Mouse (Mus musculus): ENCODE results near the gene Amhr2.

Gene Amhr2

GRCm38 (mm10) chr15:102445146-102445545, at the start of gene Amhr2:
Gene Amhr2 (plus strand): TSS chr15:102445367.
- no peak for DNase-seq (ENCODE audit: inconsistent age in 2 of 2, low spot score in 1 of 2)

- DNase-seq (ENCODE audit: inconsistent age in 2 of 2, low spot score in 1 of 2) = peak; percentile 49 to 77
Measured at GRCm38 (mm10) chr15:102398629-102399028, 46.5 kb upstream of the Amhr2 start.

GRCm38 (mm10) chr15:102399229-102400221, 45.6 kb upstream of the Amhr2 start:
- DNase-seq (ENCODE audit: inconsistent age in 2 of 2, low spot score in 1 of 2) = peak; percentile 94 to 97

- DNase-seq (ENCODE audit: inconsistent age in 2 of 2, low spot score in 1 of 2) = peak in 1 of 2 experiments; percentile 50
Measured at GRCm38 (mm10) chr15:102400476-102401045, 44.6 kb upstream of the Amhr2 start.

- DNase-seq (ENCODE audit: inconsistent age in 2 of 2, low spot score in 1 of 2) = no peak
Measured at GRCm38 (mm10) chr15:102401278-102401677, 43.9 kb upstream of the Amhr2 start.

- DNase-seq (ENCODE audit: inconsistent age in 2 of 2, low spot score in 1 of 2) = no peak
Measured at GRCm38 (mm10) chr15:102402210-102402609, 43.0 kb upstream of the Amhr2 start.

- peak in 1 of 2 experiments; percentile 25 for DNase-seq (ENCODE audit: inconsistent age in 2 of 2, low spot score in 1 of 2)
Measured at GRCm38 (mm10) chr15:102404608-102405488, 40.3 kb upstream of the Amhr2 start.

GRCm38 (mm10) chr15:102405489-102406195, 39.5 kb upstream of the Amhr2 start, which contains the start of gene Sp1:
Gene Sp1 (plus strand): TSS chr15:102406143.
- DNase-seq (ENCODE audit: inconsistent age in 2 of 2, low spot score in 1 of 2) = peak; percentile 99 to 100

- DNase-seq (ENCODE audit: inconsistent age in 2 of 2, low spot score in 1 of 2) = peak; percentile 93 to 95
Measured at GRCm38 (mm10) chr15:102406196-102406911, 38.8 kb upstream of the Amhr2 start.

GRCm38 (mm10) chr15:102406912-102407580, 38.1 kb upstream of the Amhr2 start:
- DNase-seq (ENCODE audit: inconsistent age in 2 of 2, low spot score in 1 of 2) = peak in 1 of 2 experiments; percentile 54

- DNase-seq (ENCODE audit: inconsistent age in 2 of 2, low spot score in 1 of 2) = peak; percentile 38 to 50
Measured at GRCm38 (mm10) chr15:102407681-102408557, 37.2 kb upstream of the Amhr2 start.

GRCm38 (mm10) chr15:102408558-102409130, 36.5 kb upstream of the Amhr2 start:
- DNase-seq (ENCODE audit: inconsistent age in 2 of 2, low spot score in 1 of 2) = peak in 1 of 2 experiments; percentile 50

GRCm38 (mm10) chr15:102409286-102409685, 35.9 kb upstream of the Amhr2 start:
- DNase-seq (ENCODE audit: inconsistent age in 2 of 2, low spot score in 1 of 2) = peak in 1 of 2 experiments; percentile 51

GRCm38 (mm10) chr15:102411077-102411476, 34.1 kb upstream of the Amhr2 start:
- no peak for DNase-seq (ENCODE audit: inconsistent age in 2 of 2, low spot score in 1 of 2)

GRCm38 (mm10) chr15:102413687-102414086, 31.5 kb upstream of the Amhr2 start:
- no peak for DNase-seq (ENCODE audit: inconsistent age in 2 of 2, low spot score in 1 of 2)

GRCm38 (mm10) chr15:102417524-102417923, 27.6 kb upstream of the Amhr2 start:
- DNase-seq (ENCODE audit: inconsistent age in 2 of 2, low spot score in 1 of 2) = no peak

GRCm38 (mm10) chr15:102420986-102421385, 24.2 kb upstream of the Amhr2 start:
- no peak for DNase-seq (ENCODE audit: inconsistent age in 2 of 2, low spot score in 1 of 2)

GRCm38 (mm10) chr15:102421437-102421836, 23.7 kb upstream of the Amhr2 start:
- peak in 1 of 2 experiments; percentile 80 for DNase-seq (ENCODE audit: inconsistent age in 2 of 2, low spot score in 1 of 2)
